Mouse (Mus musculus): Measurements from ENCODE around the gene Zfand3. TPM values are rescaled to one million over a fixed set of nuclear protein-coding genes. Genes with fewer than 3 reads are reported as not detected.

The Zfand3 gene
- polyA plus RNA-seq, 1 experiment: 138 TPM

DNA sequence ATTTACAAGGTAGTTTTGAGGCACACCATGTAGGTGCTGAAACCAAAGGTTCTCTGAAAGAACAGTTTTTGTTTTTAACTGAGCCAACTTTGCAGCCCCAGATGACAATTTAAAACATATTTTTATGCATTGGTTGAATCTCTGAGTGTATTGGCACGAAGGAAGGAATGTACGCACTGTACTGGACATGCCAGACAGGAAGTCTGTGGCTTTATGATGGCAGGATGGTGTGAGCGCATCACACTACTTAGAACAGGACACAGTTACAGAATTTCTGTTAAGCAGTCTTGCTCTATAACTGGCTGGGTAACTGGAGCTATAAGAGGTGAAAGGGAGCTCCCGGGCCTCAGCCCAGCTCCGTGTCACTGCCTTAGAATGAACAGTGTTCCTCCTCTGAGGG, 92.6 kb downstream of the Zfand3 start:
- Histone ChIP-seq H3K4me2 (ENCODE audit: low read depth) (no peak overlapping the region), H3K79me2 (ENCODE audit: control insufficient read depth, insufficient read depth) (peaks cover 82% of the 10 kb centered on the region), H3ac (ENCODE audit: control insufficient read depth, insufficient read length) (no peak overlapping the region), H3K4me3 (no peak overlapping the region), H3K36me3 (ENCODE audit: control insufficient read depth, insufficient read depth) (no peaks in the 10 kb centered on the region), H3K27me3 (ENCODE audit: control insufficient read depth, insufficient read depth, insufficient read length) (no peaks in the 10 kb centered on the region)
- TF ChIP-seq MAX (IDR thresholded peaks at IDR 0.05; ENCODE audit: low read depth) (no peak), USF1 (IDR thresholded peaks at IDR 0.05; ENCODE audit: low read depth) (no peak), E2F4 (IDR thresholded peaks at IDR 0.05; ENCODE audit: insufficient read depth) (no peak), MYOD1 (IDR thresholded peaks at IDR 0.05; ENCODE audit: control insufficient read depth in 1 of 3, insufficient read length in 2 of 3, low read depth in 2 of 3) (no peak)

DNA sequence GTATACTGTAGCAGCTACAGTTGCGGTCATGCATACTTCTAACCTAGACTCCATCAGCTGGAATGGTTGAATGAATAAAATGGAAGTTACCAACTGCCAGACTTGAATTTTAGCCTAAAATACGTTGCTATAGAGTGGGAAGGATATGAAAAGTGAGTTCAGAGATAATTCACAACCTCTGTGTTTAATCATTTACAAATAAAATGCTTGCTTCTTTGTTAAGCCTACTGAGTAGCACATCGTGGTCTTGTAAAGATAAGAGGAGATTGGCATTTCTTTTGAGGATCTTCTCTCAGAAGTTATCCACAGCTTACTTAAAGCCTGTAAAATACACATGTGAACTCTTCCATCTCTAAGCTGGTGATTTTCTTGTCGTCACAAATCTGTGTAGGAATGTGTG, 93.1 kb downstream of the Zfand3 start:
- Histone ChIP-seq H3K36me3 (ENCODE audit: control insufficient read depth, insufficient read depth) (no peaks in the 10 kb centered on the region), H3K27me3 (ENCODE audit: control insufficient read depth, insufficient read depth, insufficient read length) (no peaks in the 10 kb centered on the region), H3K79me2 (ENCODE audit: control insufficient read depth, insufficient read depth) (peaks cover 83% of the 10 kb centered on the region), H3ac (ENCODE audit: control insufficient read depth, insufficient read length) (no peak overlapping the region), H3K4me3 (no peak overlapping the region), H3K4me2 (ENCODE audit: low read depth) (no peak overlapping the region)
- TF ChIP-seq POLR2AphosphoS2 (IDR thresholded peaks at IDR 0.05; ENCODE audit: insufficient read length, low read depth): no peak
- no peak for TF ChIP-seq POLR2A (IDR thresholded peaks at IDR 0.05; ENCODE audit: insufficient read length, low read depth)
- no peak for TF ChIP-seq TCF12 (IDR thresholded peaks at IDR 0.05; ENCODE audit: insufficient read depth, poor library complexity, severe bottlenecking)
- TF ChIP-seq E2F4 (IDR thresholded peaks at IDR 0.05; ENCODE audit: insufficient read depth): no peak
- TF ChIP-seq CEBPB (IDR thresholded peaks at IDR 0.05; ENCODE audit: insufficient read depth, poor library complexity, severe bottlenecking): no peak
- no peak for TF ChIP-seq MYOG (IDR thresholded peaks at IDR 0.05; ENCODE audit: control insufficient read depth in 1 of 3, insufficient read depth in 1 of 3, insufficient read length in 2 of 3, low read depth in 2 of 3)
- TF ChIP-seq TCF3 (IDR thresholded peaks at IDR 0.05; ENCODE audit: insufficient read length, low read depth): no peak
- no peak for TF ChIP-seq MYOD1 (IDR thresholded peaks at IDR 0.05; ENCODE audit: control insufficient read depth in 1 of 3, insufficient read length in 2 of 3, low read depth in 2 of 3)
- TF ChIP-seq MAX (IDR thresholded peaks at IDR 0.05; ENCODE audit: low read depth): no peak
- no peak for TF ChIP-seq REST (IDR thresholded peaks at IDR 0.05; ENCODE audit: insufficient read depth, insufficient read length)
- no peak for TF ChIP-seq USF1 (IDR thresholded peaks at IDR 0.05; ENCODE audit: low read depth)
- no peak for TF ChIP-seq SRF (IDR thresholded peaks at IDR 0.05; ENCODE audit: control insufficient read depth, insufficient read length, low read depth)

DNA sequence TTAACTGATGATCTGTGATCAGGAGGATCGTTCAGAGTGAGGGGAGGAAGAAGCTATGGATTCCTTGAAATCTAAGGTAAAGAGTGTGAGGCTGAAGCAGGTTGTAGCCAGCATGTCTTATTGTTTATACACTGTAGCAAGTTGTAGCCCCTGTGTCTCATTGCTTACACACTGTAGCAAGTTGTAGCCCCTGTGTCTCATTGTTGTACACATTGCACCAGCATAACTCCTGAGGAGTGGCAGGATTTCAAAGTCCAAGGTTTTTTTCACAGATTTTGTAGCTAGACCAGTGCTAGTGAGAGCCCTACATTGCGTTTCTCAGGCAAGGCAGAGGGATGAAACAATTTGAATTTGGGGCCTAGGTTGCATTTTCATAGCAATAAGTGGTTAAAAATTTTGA, 95.1 kb downstream of the Zfand3 start:
- Histone ChIP-seq H3K4me2 (ENCODE audit: low read depth) (no peak overlapping the region), H3K4me3 (no peak overlapping the region), H3K36me3 (ENCODE audit: control insufficient read depth, insufficient read depth) (no peaks in the 10 kb centered on the region), H3K79me2 (ENCODE audit: control insufficient read depth, insufficient read depth) (peaks cover 89% of the 10 kb centered on the region), H3ac (ENCODE audit: control insufficient read depth, insufficient read length) (no peak overlapping the region), H3K27me3 (ENCODE audit: control insufficient read depth, insufficient read depth, insufficient read length) (no peaks in the 10 kb centered on the region)
- TF ChIP-seq MYOG (IDR thresholded peaks at IDR 0.05; ENCODE audit: control insufficient read depth in 1 of 3, insufficient read depth in 1 of 3, insufficient read length in 2 of 3, low read depth in 2 of 3): no peak
- TF ChIP-seq SRF (IDR thresholded peaks at IDR 0.05; ENCODE audit: control insufficient read depth, insufficient read length, low read depth): no peak
- TF ChIP-seq MYOD1 (IDR thresholded peaks at IDR 0.05; ENCODE audit: control insufficient read depth in 1 of 3, insufficient read length in 2 of 3, low read depth in 2 of 3): no peak
- TF ChIP-seq MAX (IDR thresholded peaks at IDR 0.05; ENCODE audit: low read depth): no peak
- no peak for TF ChIP-seq TCF3 (IDR thresholded peaks at IDR 0.05; ENCODE audit: insufficient read length, low read depth)
- TF ChIP-seq USF1 (IDR thresholded peaks at IDR 0.05; ENCODE audit: low read depth): no peak
- TF ChIP-seq E2F4 (IDR thresholded peaks at IDR 0.05; ENCODE audit: insufficient read depth): no peak
- TF ChIP-seq CEBPB (IDR thresholded peaks at IDR 0.05; ENCODE audit: insufficient read depth, poor library complexity, severe bottlenecking): no peak
- TF ChIP-seq TCF12 (IDR thresholded peaks at IDR 0.05; ENCODE audit: insufficient read depth, poor library complexity, severe bottlenecking): no peak
- no peak for TF ChIP-seq REST (IDR thresholded peaks at IDR 0.05; ENCODE audit: insufficient read depth, insufficient read length)
- no peak for TF ChIP-seq POLR2AphosphoS2 (IDR thresholded peaks at IDR 0.05; ENCODE audit: insufficient read length, low read depth)
- no peak for TF ChIP-seq POLR2A (IDR thresholded peaks at IDR 0.05; ENCODE audit: insufficient read length, low read depth)

DNA sequence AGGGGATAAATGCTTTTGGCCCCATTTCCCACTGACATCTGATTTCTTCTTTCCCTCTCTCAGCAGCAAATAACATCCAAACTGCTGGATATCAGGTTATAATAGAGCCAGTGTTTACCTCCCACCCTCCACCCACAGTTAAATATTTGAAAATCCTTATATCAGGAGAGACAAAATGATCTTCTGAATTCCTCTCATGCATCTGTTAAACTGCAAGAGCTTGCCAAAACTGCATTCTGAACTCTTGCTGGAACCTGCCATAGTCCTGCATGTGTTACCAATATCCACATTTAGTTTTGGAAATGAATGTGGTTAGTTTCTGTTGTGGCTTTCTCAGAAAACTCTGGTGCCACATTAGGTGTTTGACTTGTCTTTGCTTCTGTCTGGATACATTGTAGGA, 97.3 kb downstream of the Zfand3 start:
- no peak for TF ChIP-seq E2F4 (IDR thresholded peaks at IDR 0.05; ENCODE audit: insufficient read depth)
- no peak for TF ChIP-seq MYOD1 (IDR thresholded peaks at IDR 0.05; ENCODE audit: control insufficient read depth in 1 of 3, insufficient read length in 2 of 3, low read depth in 2 of 3)
- TF ChIP-seq CEBPB (IDR thresholded peaks at IDR 0.05; ENCODE audit: insufficient read depth, poor library complexity, severe bottlenecking): no peak
- no peak for TF ChIP-seq POLR2AphosphoS2 (IDR thresholded peaks at IDR 0.05; ENCODE audit: insufficient read length, low read depth)
- no peak for TF ChIP-seq POLR2A (IDR thresholded peaks at IDR 0.05; ENCODE audit: insufficient read length, low read depth)
- Histone ChIP-seq H3K36me3 (ENCODE audit: control insufficient read depth, insufficient read depth) (no peaks in the 10 kb centered on the region), H3K4me3 (no peak overlapping the region), H3K27me3 (ENCODE audit: control insufficient read depth, insufficient read depth, insufficient read length) (no peaks in the 10 kb centered on the region), H3ac (ENCODE audit: control insufficient read depth, insufficient read length) (no peak overlapping the region), H3K79me2 (ENCODE audit: control insufficient read depth, insufficient read depth) (peaks cover 88% of the 10 kb centered on the region), H3K4me2 (ENCODE audit: low read depth) (no peak overlapping the region)

DNA sequence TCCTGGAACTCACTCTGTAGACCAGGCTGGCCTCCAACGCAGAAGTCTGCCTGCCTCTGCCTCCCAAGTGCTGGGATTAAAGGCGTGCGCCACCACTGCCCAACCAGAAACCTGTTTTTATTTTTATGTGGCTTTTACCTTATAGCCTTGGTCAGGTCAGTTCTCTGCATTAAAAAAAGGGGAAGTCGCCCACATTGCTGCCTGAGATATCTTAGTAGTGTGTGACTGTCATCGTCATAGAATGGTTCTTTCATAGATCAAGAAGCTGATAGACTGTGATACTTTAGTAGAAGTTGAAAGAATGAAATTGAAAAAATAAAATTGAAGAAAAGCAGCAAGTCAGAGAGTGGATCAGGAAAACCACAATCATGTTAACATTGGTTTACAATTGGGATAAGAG, 98.5 kb downstream of the Zfand3 start:
- no peak overlapping the region for H3K4me2 ChIP-seq (ENCODE audit: low read depth)
- no peak overlapping the region for H3K4me3 ChIP-seq
- no peak overlapping the region for H3ac ChIP-seq (ENCODE audit: control insufficient read depth, insufficient read length)
- peaks cover 87% of the 10 kb centered on the region for H3K79me2 ChIP-seq (ENCODE audit: control insufficient read depth, insufficient read depth)
- TF ChIP-seq POLR2A (IDR thresholded peaks at IDR 0.05; ENCODE audit: insufficient read length, low read depth): no peak
- no peak for TF ChIP-seq POLR2AphosphoS2 (IDR thresholded peaks at IDR 0.05; ENCODE audit: insufficient read length, low read depth)
- no peak for TF ChIP-seq REST (IDR thresholded peaks at IDR 0.05; ENCODE audit: insufficient read depth, insufficient read length)
- TF ChIP-seq USF1 (IDR thresholded peaks at IDR 0.05; ENCODE audit: low read depth): no peak
- no peak for TF ChIP-seq SRF (IDR thresholded peaks at IDR 0.05; ENCODE audit: control insufficient read depth, insufficient read length, low read depth)
- no peak for TF ChIP-seq MAX (IDR thresholded peaks at IDR 0.05; ENCODE audit: low read depth)
- TF ChIP-seq CEBPB (IDR thresholded peaks at IDR 0.05; ENCODE audit: insufficient read depth, poor library complexity, severe bottlenecking): no peak
- TF ChIP-seq TCF3 (IDR thresholded peaks at IDR 0.05; ENCODE audit: insufficient read length, low read depth): no peak
- TF ChIP-seq MYOG (IDR thresholded peaks at IDR 0.05; ENCODE audit: control insufficient read depth in 1 of 3, insufficient read depth in 1 of 3, insufficient read length in 2 of 3, low read depth in 2 of 3): no peak
- no peak for TF ChIP-seq TCF12 (IDR thresholded peaks at IDR 0.05; ENCODE audit: insufficient read depth, poor library complexity, severe bottlenecking)
- no peak for TF ChIP-seq MYOD1 (IDR thresholded peaks at IDR 0.05; ENCODE audit: control insufficient read depth in 1 of 3, insufficient read length in 2 of 3, low read depth in 2 of 3)
- no peak for TF ChIP-seq E2F4 (IDR thresholded peaks at IDR 0.05; ENCODE audit: insufficient read depth)
- no peaks in the 10 kb centered on the region for H3K27me3 ChIP-seq (ENCODE audit: control insufficient read depth, insufficient read depth, insufficient read length)
- no peaks in the 10 kb centered on the region for H3K36me3 ChIP-seq (ENCODE audit: control insufficient read depth, insufficient read depth)
